Mouse (Mus musculus) central nervous system, embryonic 11.5 days (tissue): ENCODE data around the gene Ryr1. TPM values are rescaled to one million over a fixed set of nuclear protein-coding genes. Genes with fewer than 3 reads are reported as not detected.

Experiments used
- polyA plus RNA-seq: library from polyadenylated mRNA; depleted of rRNA; stranded (reverse); fragments of >200 nt; gene quantifications from 2 replicates; pipeline ENCODE4 v1.2.3, GENCODE M21; 2012; rRNA removed

The Ryr1 gene
- 2.2 and 7.1 TPM in 2 replicates for polyA plus RNA-seq

GRCm38 (mm10) chr7:29124970-29125369, at the start of gene Ryr1:
Gene Ryr1 (minus strand): TSS chr7:29125179.

GRCm38 (mm10) chr7:29170066-29170754, 45.2 kb upstream of the Ryr1 start, which contains the start of the genes Ggn and Spred3:
Gene Ggn (plus strand): TSS chr7:29170210.
Gene Spred3 (minus strand): TSS chr7:29170411.

DNA sequence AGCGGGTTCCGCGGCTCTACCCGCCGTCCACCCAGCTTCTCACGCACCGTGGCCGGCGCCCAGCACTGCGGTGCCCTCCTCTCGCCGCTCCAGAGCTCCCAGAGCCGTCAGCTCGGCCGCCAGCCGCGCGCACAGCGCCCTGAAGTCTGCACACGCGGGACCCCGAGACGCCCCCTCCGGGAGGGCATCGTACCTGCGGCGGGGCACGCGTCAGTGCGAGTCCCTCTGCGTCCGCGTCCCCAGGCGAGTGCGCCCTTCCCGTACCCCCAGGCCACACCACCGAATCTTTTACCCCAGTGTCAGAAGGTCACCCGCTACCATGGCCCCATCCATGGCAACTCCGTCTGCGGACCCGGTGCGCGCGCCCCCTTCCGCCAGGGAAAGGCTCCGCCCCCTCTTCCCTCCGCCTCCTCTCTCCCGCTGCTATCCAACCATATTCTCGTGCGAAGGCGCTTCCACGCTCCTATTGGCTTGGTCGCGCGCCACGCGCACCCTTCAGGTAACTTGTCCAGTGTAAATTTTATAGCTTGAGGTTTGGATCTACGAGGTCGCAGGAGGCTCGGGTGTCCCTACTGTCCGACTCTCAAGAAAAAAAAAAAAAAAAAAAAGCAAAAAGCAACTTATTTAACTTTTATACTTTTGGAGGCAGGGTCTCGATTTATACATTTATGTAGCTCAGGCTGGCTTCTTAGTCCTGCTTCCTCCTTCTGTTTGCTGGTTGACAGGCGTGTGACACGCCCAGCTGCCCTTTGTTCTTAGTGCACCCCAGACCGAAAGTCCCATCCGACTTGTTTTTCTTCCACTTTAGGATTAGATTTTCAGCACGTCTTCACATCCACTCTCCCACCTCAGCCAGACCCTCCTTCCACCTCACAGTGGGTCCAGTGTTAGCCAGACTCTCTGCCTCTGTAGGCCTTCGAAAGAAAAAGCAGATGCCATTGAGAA, 31.1 kb upstream of the Ryr1 start, which contains the start of gene Fam98c:
Gene Fam98c (minus strand): TSS at position 397 of the 945 bp plus-strand sequence.

GRCm38 (mm10) chr7:29134693-29135386, 9.9 kb upstream of the Ryr1 start, which contains the start of gene Rasgrp4:
Gene Rasgrp4 (plus strand): TSS chr7:29134851.

DNA sequence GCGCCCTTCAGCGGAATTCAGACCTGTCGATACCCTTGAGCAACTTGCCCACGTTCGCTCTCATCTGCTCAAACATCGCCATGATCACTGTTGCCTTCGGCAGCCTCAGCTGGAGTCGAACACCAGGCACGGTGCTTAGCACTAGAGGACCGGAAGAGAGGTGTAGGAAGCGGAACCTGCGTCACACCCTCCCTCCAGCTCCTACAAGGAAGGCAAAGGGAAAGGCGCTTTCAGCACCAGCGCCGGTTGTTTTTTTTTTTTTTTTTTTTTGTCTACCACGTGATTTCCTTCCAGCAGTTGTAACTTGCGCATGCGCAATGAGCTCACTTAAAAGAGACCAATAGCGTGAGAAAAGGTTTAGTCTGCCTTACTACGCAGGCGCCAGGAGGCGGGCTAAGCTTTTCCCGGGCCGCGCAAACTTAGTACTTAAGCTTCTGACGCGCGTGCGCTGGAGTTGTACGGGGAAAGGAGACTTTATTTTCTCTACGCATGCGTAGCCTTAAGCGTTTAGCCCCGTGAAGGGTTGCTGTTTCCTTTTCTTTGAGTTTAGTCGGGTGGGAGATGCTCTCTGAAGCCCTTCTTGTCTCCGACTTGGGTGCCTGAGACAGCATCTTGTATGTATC, 143.2 kb downstream of the Ryr1 start, which contains the start of the genes Eif3k and Map4k1:
Gene Eif3k (minus strand): TSS at position 214 of the 623 bp plus-strand sequence.
Gene Map4k1 (plus strand): TSS at position 400 of the 623 bp plus-strand sequence.

DNA sequence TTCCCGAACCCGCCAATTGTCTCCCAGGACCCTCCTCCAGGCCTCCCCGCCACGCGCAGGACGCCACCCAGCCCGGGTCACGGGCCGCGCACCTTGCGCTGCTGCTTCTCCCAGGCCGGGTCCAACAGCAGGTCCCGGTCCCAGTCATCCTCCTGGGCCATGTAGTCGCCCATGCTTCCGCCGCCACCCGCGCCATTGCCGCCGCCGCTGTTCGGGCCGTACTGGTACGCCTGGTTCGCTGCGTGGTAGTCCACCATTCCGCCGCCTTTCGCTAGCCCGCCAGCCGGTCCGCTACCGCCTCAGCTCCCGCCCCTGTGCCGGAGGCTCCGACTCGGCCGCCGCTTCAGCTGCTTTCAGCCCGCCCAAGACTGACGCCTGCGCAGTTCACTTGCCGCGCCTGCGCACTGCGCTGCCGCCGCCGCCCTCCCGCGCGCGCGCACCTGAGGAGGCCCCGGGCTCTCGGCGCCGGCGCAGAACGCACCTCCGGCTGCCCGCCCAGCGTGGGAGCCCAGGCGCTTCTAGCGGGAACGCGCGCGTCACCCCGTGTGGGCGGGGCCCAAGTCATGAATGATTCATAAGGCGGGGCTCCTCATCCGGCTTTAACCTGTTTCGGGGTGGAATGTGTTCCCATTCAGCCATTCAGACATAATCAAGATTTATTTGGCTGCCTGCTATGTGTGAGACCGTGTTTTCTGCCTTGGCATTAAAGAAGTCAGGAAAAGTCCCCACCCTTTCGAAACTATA, 162.9 kb downstream of the Ryr1 start, which contains the start of gene Actn4:
Gene Actn4 (minus strand): TSS at position 414 of the 744 bp plus-strand sequence.

Other genes starting within 250 kb of the Ryr1 start
- 0.08 and 0.12 TPM in 2 replicates for gene Capn12, start 243.8 kb downstream of the Ryr1 start, polyA plus RNA-seq
- 152 and 193 TPM in 2 replicates for gene Actn4, start 162.8 kb downstream of the Ryr1 start, polyA plus RNA-seq
- gene Eif3k, start 143.3 kb downstream of the Ryr1 start, polyA plus RNA-seq, result 480 and 523 TPM in 2 replicates
- gene Map4k1, start 143.1 kb downstream of the Ryr1 start, polyA plus RNA-seq, result 8.5 and 12.6 TPM in 2 replicates
- gene Rasgrp4, start 9.7 kb upstream of the Ryr1 start, polyA plus RNA-seq, result 2.3 and 3.5 TPM in 2 replicates
- 14.3 and 23.2 TPM in 2 replicates for gene Fam98c, start 31.1 kb upstream of the Ryr1 start, polyA plus RNA-seq
- 0.76 and 0.84 TPM in 2 replicates for gene Ggn, start 45.0 kb upstream of the Ryr1 start, polyA plus RNA-seq
- 16.9 and 19.6 TPM in 2 replicates for gene Spred3, start 45.2 kb upstream of the Ryr1 start, polyA plus RNA-seq
- gene Psmd8, start 55.5 kb upstream of the Ryr1 start, polyA plus RNA-seq, result 232 and 263 TPM in 2 replicates
- gene Catsperg1, start 88.9 kb upstream of the Ryr1 start, polyA plus RNA-seq, result 1.3 and 2.1 TPM in 2 replicates
- gene Kcnk6, start 107.3 kb upstream of the Ryr1 start, polyA plus RNA-seq, result 1.0 and 2.1 TPM in 2 replicates
- gene Yif1b, start 113.2 kb upstream of the Ryr1 start, polyA plus RNA-seq, result 31.7 and 57.8 TPM in 2 replicates
- gene 2200002D01Rik, start 123.3 kb upstream of the Ryr1 start, polyA plus RNA-seq, result 1.4 and 4.8 TPM in 2 replicates
- 25.7 and 29.7 TPM in 2 replicates for gene Spint2, start 156.7 kb upstream of the Ryr1 start, polyA plus RNA-seq
- gene Ppp1r14a, start 164.1 kb upstream of the Ryr1 start, polyA plus RNA-seq, result 21.8 and 41.9 TPM in 2 replicates
- 40.1 and 89.5 TPM in 2 replicates for gene Dpf1, start 178.8 kb upstream of the Ryr1 start, polyA plus RNA-seq